Mouse (Mus musculus): ENCODE measurements around the gene Trap1. TPM values are rescaled to one million over a fixed set of nuclear protein-coding genes. Genes with fewer than 3 reads are reported as not detected.
A peak's percentile ranks its signal among the peaks of the same experiment; 100 is the strongest.
"Not testable (repeated sequence)": the region's sequence is repeated elsewhere in the genome, so short reads cannot be mapped to it uniquely, and the experiment has no call there.

The Trap1 gene
- 77.8 and 83.7 TPM in 2 replicates for polyA plus RNA-seq (2015; fragmentation: Nextera tagmentation; extraction: Ambion mirVana)

- Histone ChIP-seq H3K36me3 (peaks cover 6% of the 10 kb centered on the region), H3K9ac (peak within 1 kb of the TSS; percentile 89), H3K27me3 (no peaks in the 10 kb centered on the region), H3K9me3 (no peaks in the 10 kb centered on the region), H3K4me1 (peaks cover 23% of the 10 kb centered on the region), H3K4me3 (peak within 1 kb of the TSS; percentile 88), H3K27ac (peak within 1 kb of the TSS; percentile 89), H3K4me2 (peak within 1 kb of the TSS; percentile 71)
- under 1% methylated on average over 58 of the region's 58 CpGs for WGBS
- ATAC-seq (ENCODE audit: insufficient number of reproducible peaks, insufficient read depth, low FRiP score, low TSS enrichment, low read depth), result peak; percentile 95
These were observed at the start of gene Trap1 for GRCm38 (mm10) chr16:4077384-4078061. Gene Trap1 (minus strand): TSS chr16:4077827.

DNA sequence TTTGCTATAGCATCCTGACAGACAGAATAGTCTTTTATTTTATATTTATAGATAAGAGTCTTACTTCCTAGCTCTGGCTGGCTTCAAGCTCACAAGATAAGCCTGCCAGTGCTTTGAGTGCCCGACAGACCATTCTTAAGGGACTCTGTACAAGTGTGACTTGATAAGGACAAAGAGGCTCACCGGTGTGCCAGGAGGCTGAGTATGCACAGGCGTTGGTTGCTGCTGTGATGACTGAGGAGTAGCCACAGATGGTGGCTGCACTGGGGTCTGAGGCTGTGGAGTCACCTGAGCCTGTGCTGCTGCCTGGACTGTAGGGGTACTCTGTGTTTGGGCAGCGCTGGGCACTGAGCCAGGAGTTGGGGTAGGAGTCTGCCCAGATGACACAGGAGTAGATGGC is 39.4 kb upstream of the Trap1 start:
- no peaks in the 10 kb centered on the region for H3K27me3 ChIP-seq
- no peaks in the 10 kb centered on the region for H3K4me1 ChIP-seq
- H3K27ac ChIP-seq, result no peak overlapping the region
- peaks cover 89% of the 10 kb centered on the region for H3K36me3 ChIP-seq
- H3K9ac ChIP-seq, result no peak overlapping the region
- H3K4me2 ChIP-seq, result no peak overlapping the region
- no peak overlapping the region for H3K4me3 ChIP-seq
- no peaks in the 10 kb centered on the region for H3K9me3 ChIP-seq
- 0 out of 2 replicates have a peak, but pooled peaks have one; percentile 26 for ATAC-seq (ENCODE audit: insufficient number of reproducible peaks, insufficient read depth, low FRiP score, low TSS enrichment, low read depth)
- WGBS, result 92% methylated on average over 4 of the region's 4 CpGs

GRCm38 (mm10) chr16:4100374-4100773 is 22.7 kb upstream of the Trap1 start:
- no peaks in the 10 kb centered on the region for H3K4me1 ChIP-seq
- H3K27me3 ChIP-seq, result no peaks in the 10 kb centered on the region
- no peaks in the 10 kb centered on the region for H3K9me3 ChIP-seq
- 82% methylated on average over 2 of the region's 2 CpGs for WGBS
- H3K4me2 ChIP-seq, result no peak overlapping the region
- no peak for ATAC-seq (ENCODE audit: insufficient number of reproducible peaks, insufficient read depth, low FRiP score, low TSS enrichment, low read depth)
- no peak overlapping the region for H3K9ac ChIP-seq
- no peak overlapping the region for H3K4me3 ChIP-seq
- H3K36me3 ChIP-seq, result peaks cover 65% of the 10 kb centered on the region
- H3K27ac ChIP-seq, result no peak overlapping the region

DNA sequence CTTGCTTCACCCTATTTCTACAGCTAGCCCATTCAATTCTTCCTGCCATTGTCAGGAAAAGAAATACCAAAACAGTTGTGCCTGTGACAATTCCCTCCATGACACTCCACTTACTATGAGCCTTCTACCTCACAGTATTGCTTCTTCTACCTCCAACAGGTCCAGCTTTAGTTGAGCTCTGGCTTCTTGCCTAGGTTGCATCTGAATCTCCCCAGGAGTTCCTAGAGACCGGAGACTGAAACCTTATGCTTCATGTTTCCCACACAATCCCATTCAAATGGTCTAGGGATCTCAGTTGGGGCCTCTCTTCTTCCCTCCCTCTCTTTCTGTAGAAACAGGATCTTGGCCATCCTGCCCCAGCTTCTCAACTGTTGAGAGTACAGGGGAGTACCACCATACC is 19.9 kb upstream of the Trap1 start:
- peaks cover 79% of the 10 kb centered on the region for H3K36me3 ChIP-seq
- ATAC-seq (ENCODE audit: insufficient number of reproducible peaks, insufficient read depth, low FRiP score, low TSS enrichment, low read depth), result no peak
- no peaks in the 10 kb centered on the region for H3K4me1 ChIP-seq
- no peaks in the 10 kb centered on the region for H3K27me3 ChIP-seq
- no peak overlapping the region for H3K9ac ChIP-seq
- H3K4me2 ChIP-seq, result no peak overlapping the region
- H3K9me3 ChIP-seq, result no peaks in the 10 kb centered on the region
- WGBS, result 93% methylated on average over 1 of the region's 1 CpGs
- H3K27ac ChIP-seq, result no peak overlapping the region
- H3K4me3 ChIP-seq, result no peak overlapping the region

- no peak overlapping the region for H3K9ac ChIP-seq
- no peaks in the 10 kb centered on the region for H3K27me3 ChIP-seq
- H3K4me2 ChIP-seq, result no peak overlapping the region
- H3K36me3 ChIP-seq, result peaks cover 83% of the 10 kb centered on the region
- no peak for ATAC-seq (ENCODE audit: insufficient number of reproducible peaks, insufficient read depth, low FRiP score, low TSS enrichment, low read depth)
- H3K4me1 ChIP-seq, result no peaks in the 10 kb centered on the region
- no peak overlapping the region for H3K27ac ChIP-seq
- no peaks in the 10 kb centered on the region for H3K9me3 ChIP-seq
- no peak overlapping the region for H3K4me3 ChIP-seq
These were observed 19.3 kb upstream of the Trap1 start for GRCm38 (mm10) chr16:4096898-4097297.

GRCm38 (mm10) chr16:4096141-4096540 is 18.5 kb upstream of the Trap1 start:
- 95% methylated on average over 3 of the region's 3 CpGs for WGBS
- H3K27me3 ChIP-seq, result no peaks in the 10 kb centered on the region
- no peaks in the 10 kb centered on the region for H3K4me1 ChIP-seq
- no peak overlapping the region for H3K27ac ChIP-seq
- H3K4me2 ChIP-seq, result no peak overlapping the region
- no peak overlapping the region for H3K9ac ChIP-seq
- no peak overlapping the region for H3K4me3 ChIP-seq
- no peak for ATAC-seq (ENCODE audit: insufficient number of reproducible peaks, insufficient read depth, low FRiP score, low TSS enrichment, low read depth)
- no peaks in the 10 kb centered on the region for H3K9me3 ChIP-seq
- H3K36me3 ChIP-seq, result peaks cover 84% of the 10 kb centered on the region

DNA sequence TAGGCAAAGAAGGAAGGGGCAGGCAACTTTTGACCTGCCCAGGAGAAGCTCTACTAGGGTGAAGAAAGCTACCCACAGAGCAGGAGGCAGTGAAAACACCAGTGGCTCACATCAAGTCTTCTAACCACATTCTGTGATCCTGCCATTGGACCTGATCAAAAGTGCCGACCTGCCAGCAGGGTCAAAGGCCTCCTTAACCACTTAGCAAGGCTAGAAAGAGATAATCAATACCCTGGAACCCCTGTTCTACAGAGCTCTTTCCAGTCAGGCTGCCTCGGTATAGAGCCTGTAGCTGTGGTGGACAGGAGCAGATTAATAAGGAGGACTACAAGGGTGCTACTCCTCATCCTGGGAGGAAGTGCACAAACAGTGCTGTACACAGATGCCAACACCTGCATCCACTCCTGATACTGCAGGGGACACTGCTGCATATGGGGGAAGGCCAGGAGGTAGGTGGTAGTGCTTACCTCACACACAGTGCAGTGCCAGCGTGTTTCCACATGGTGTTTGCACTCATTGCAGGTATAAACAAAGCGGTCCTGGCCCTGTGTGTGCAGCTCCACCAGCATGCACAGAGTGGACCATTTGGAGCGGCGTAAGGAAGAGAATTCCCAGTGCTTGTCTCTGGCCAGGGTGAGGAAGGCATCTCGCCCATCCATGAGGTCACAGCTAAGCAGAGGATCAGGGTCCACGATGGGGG is 9.7 kb upstream of the Trap1 start:
- H3K9ac ChIP-seq, result no peak overlapping the region
- no peak overlapping the region for H3K4me2 ChIP-seq
- H3K27ac ChIP-seq, result no peak overlapping the region
- no peak for ATAC-seq (ENCODE audit: insufficient number of reproducible peaks, insufficient read depth, low FRiP score, low TSS enrichment, low read depth)
- H3K4me3 ChIP-seq, result no peak overlapping the region
- H3K4me1 ChIP-seq, result no peaks in the 10 kb centered on the region
- peaks cover 86% of the 10 kb centered on the region for H3K36me3 ChIP-seq
- H3K9me3 ChIP-seq, result no peaks in the 10 kb centered on the region
- 92% methylated on average over 8 of the region's 8 CpGs for WGBS
- no peaks in the 10 kb centered on the region for H3K27me3 ChIP-seq

- no peak overlapping the region for H3K27ac ChIP-seq
- no peak overlapping the region for H3K4me2 ChIP-seq
- no peak for ATAC-seq (ENCODE audit: insufficient number of reproducible peaks, insufficient read depth, low FRiP score, low TSS enrichment, low read depth)
- WGBS, result 96% methylated on average over 9 of the region's 9 CpGs
- H3K36me3 ChIP-seq, result peaks cover 78% of the 10 kb centered on the region
- H3K9ac ChIP-seq, result no peak overlapping the region
- H3K9me3 ChIP-seq, result no peaks in the 10 kb centered on the region
- no peak overlapping the region for H3K4me3 ChIP-seq
- H3K4me1 ChIP-seq, result no peaks in the 10 kb centered on the region
- no peaks in the 10 kb centered on the region for H3K27me3 ChIP-seq
These were observed 8.3 kb upstream of the Trap1 start for GRCm38 (mm10) chr16:4085851-4086387.

DNA sequence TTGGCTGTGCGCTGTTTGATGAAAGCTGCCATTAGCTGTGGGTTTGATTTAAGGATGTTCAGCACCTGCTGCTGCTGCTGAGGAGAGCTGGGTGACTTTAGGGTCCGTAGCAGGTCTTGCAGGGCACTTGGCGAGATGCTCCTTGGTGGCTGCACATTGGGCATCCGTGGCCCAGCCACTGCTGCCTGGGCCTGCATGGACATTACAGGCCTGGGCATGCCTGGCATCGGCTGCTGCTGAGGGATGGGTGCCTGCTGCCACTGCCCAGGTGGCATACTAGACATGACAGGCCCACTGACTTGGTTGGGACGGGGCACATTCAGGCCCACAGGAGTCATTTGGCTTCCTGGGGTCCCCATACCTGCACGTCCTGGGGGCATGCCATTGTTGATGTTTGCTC is 7.4 kb upstream of the Trap1 start:
- Histone ChIP-seq H3K9me3 (no peaks in the 10 kb centered on the region), H3K4me2 (no peak overlapping the region), H3K4me3 (no peak overlapping the region), H3K9ac (no peak overlapping the region), H3K27me3 (no peaks in the 10 kb centered on the region), H3K4me1 (no peaks in the 10 kb centered on the region), H3K36me3 (peaks cover 69% of the 10 kb centered on the region), H3K27ac (no peak overlapping the region)
- no peak for ATAC-seq (ENCODE audit: insufficient number of reproducible peaks, insufficient read depth, low FRiP score, low TSS enrichment, low read depth)
- 92% methylated on average over 7 of the region's 7 CpGs for WGBS

DNA sequence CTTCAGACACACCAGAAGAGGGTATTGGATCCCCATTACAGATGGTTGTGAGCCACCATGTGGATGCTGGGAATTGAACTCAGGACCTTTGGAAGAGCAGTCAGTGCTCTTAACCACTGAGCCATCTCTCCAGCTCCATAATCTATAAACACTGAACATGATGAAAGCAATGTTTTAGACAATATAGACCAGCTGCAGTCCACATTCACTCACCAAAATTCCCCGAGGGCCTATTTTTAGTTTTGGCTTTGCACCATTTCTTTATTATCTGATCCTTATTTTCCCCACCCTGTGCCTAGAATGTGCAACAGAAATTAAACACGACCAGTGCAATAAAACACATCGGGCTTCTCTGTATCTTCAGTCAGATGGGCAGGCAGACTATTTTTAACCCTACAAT is 2.8 kb upstream of the Trap1 start:
- ATAC-seq (ENCODE audit: insufficient number of reproducible peaks, insufficient read depth, low FRiP score, low TSS enrichment, low read depth); H3K9me3 ChIP-seq; H3K27me3 ChIP-seq; H3K4me2 ChIP-seq; H3K27ac ChIP-seq; H3K9ac ChIP-seq; H3K4me3 ChIP-seq: not testable (repeated sequence)
- WGBS, result 70% methylated on average over 3 of the region's 3 CpGs
- peaks cover 25% of the 10 kb centered on the region for H3K36me3 ChIP-seq
- peaks cover 16% of the 10 kb centered on the region for H3K4me1 ChIP-seq

DNA sequence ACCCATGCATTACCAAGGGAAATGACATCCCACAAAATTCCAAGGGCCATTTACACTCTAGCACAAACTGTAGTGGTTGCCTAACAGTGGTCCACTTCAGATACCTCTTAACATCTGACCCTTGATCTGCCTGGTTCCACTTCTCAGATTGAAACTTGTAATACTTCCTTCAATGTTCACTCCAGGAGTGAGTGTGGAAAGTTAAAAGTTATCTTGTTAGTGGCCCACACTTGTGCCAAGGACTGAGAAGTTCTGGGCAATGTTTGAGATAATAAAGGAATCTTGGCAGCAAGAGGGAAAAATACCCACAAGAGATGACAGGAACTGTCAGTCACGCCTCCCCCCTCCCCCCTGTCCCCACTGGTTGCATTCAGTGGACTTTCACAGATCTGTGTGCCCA is 2.0 kb upstream of the Trap1 start:
- peaks cover 18% of the 10 kb centered on the region for H3K36me3 ChIP-seq
- H3K9me3 ChIP-seq, result no peaks in the 10 kb centered on the region
- WGBS, result 78% methylated on average over 1 of the region's 1 CpGs
- no peak overlapping the region for H3K9ac ChIP-seq
- ATAC-seq (ENCODE audit: insufficient number of reproducible peaks, insufficient read depth, low FRiP score, low TSS enrichment, low read depth), result no peak
- H3K27ac ChIP-seq, result no peak overlapping the region
- peaks cover 23% of the 10 kb centered on the region for H3K4me1 ChIP-seq
- H3K4me2 ChIP-seq, result no peak overlapping the region
- no peaks in the 10 kb centered on the region for H3K27me3 ChIP-seq
- no peak overlapping the region for H3K4me3 ChIP-seq

DNA sequence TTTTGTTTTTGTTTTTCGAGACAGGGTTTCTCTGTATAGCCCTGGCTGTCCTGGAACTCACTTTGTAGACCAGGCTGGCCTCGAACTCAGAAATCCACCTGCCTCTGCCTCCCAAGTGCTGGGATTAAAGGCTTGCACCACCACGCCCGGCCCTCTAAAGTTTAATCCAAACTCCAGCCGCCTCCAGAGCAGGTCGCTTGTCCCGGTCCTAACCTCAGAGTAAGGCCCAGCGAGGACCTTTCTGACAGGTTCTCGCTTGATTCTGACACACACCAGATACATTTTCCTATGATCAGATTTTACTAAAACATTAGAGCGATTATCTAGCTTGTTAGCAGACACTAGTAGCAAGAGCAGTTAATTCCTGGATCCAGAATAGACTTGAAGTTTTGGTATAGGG is 675 bp upstream of the Trap1 start:
- peak overlapping the region; percentile 89; the same call in 1 of the 2 replicates for H3K9ac ChIP-seq
- not testable (repeated sequence) for H3K9me3 ChIP-seq
- WGBS, result 73% methylated on average over 10 of the region's 10 CpGs

More for the DNA sequence above, 675 bp upstream of the Trap1 start:
- not testable (repeated sequence) for ATAC-seq (ENCODE audit: insufficient number of reproducible peaks, insufficient read depth, low FRiP score, low TSS enrichment, low read depth); H3K36me3 ChIP-seq; H3K27me3 ChIP-seq
- H3K27ac ChIP-seq, result peak overlapping the region; percentile 89; the same call in 1 of the 2 replicates
- peak overlapping the region; percentile 88 for H3K4me3 ChIP-seq
- peak overlapping the region; percentile 71 for H3K4me2 ChIP-seq
- H3K4me1 ChIP-seq, result peaks cover 23% of the 10 kb centered on the region
